Comparison of ENCODE assay signal across 19 mouse cellular contexts in the genomic region with DNA sequence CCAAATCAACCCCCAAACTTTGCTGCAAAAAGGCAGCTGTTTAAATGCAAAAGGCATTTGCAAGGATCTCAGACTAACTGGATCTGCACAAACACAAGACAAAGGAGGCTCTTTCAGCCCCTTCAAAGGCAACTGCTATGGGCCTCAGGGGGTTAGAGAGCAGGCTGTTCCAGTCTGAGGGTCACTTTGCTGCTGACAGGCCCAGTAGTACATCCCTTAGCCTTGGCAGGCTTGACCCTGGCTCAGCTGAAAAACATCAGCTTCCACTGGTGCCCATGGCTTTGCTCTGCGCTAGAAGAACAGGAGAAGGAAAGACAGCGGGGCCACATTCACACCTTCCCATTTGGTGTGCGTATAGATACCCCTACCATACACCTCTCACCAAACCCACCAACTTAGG.
A peak's percentile ranks its signal among the peaks of the same experiment; 100 is the strongest.
DNase-seq lines count a peak whose midpoint lies in the region; ATAC-seq lines count a peak whose summit lies in the region.
"Had no signal": no experiment of that assay in that cellular context is flagged by ENCODE, and none has a peak within 500 bp of the region (broad histone marks: within the 10 kb centered on the region; RNA-seq: fewer than 3 reads in every experiment).

No protein-coding gene starts in this region.

- H3K4me1 ChIP-seq in heart, embryonic 13.5 days = peaks cover 27% of the 10 kb centered on the region
- peaks cover 19% of the 10 kb centered on the region for H3K4me1 ChIP-seq in heart, embryonic 12.5 days (replicated peaks)
- peaks cover 27% of the 10 kb centered on the region for H3K4me1 ChIP-seq in midbrain, embryonic 12.5 days

- 0 out of 2 replicates have a peak, but pooled peaks cover 3% of the 10 kb centered on the region for H3K27me3 ChIP-seq in heart, embryonic 13.5 days (replicated peaks)
- no peaks in the 10 kb centered on the region for H3K27me3 ChIP-seq in heart, embryonic 12.5 days (replicated peaks)
- no peaks in the 10 kb centered on the region for H3K27me3 ChIP-seq in midbrain, embryonic 12.5 days
- H3K27me3 ChIP-seq: kidney, embryonic 15.5 days had no signal

- no peak overlapping the region for H3K4me2 ChIP-seq in heart, embryonic 13.5 days
- H3K4me2 ChIP-seq in heart, embryonic 12.5 days = no peak overlapping the region
- H3K4me2 ChIP-seq in midbrain, embryonic 12.5 days (replicated peaks) = no peak overlapping the region
- H3K4me2 ChIP-seq: kidney, embryonic 15.5 days had no signal

- WGBS in heart, embryonic 13.5 days = 73% methylated on average over 3 of the region's 3 CpGs
- 83% methylated on average over 3 of the region's 3 CpGs for WGBS in heart, embryonic 12.5 days
- WGBS in midbrain, embryonic 12.5 days = 83% methylated on average over 3 of the region's 3 CpGs

- ATAC-seq in heart, embryonic 13.5 days (ENCODE audit: extremely low read depth, insufficient number of reproducible peaks, low FRiP score, low TSS enrichment) = no peak
- ATAC-seq in heart, embryonic 12.5 days (ENCODE audit: insufficient number of reproducible peaks, low FRiP score) = no peak
- no peak for ATAC-seq in midbrain, embryonic 12.5 days (ENCODE audit: low FRiP score, low read depth)
- ATAC-seq: activated CD4-positive, CD25-positive, alpha-beta regulatory T cell, adult 4 months had no signal

- H3K27ac ChIP-seq in heart, embryonic 13.5 days (replicated peaks) = no peak overlapping the region
- H3K27ac ChIP-seq in heart, embryonic 12.5 days (ENCODE audit: poor library complexity, severe bottlenecking) = no peak overlapping the region
- H3K27ac ChIP-seq in midbrain, embryonic 12.5 days (replicated peaks) = peak overlapping the region; percentile 49
- H3K27ac ChIP-seq: embryonic facial prominence, embryonic 10.5 days; kidney, embryonic 15.5 days; macrophage had no signal

- H3K9ac ChIP-seq in heart, embryonic 13.5 days = peak overlapping the region; percentile 33; the same call in 1 of the 2 replicates
- H3K9ac ChIP-seq in heart, embryonic 12.5 days = no peak overlapping the region
- no peak overlapping the region for H3K9ac ChIP-seq in midbrain, embryonic 12.5 days (replicated peaks)
- H3K9ac ChIP-seq: forebrain, postnatal 0 days; kidney, embryonic 15.5 days had no signal

- no peak overlapping the region for H3K4me3 ChIP-seq in heart, embryonic 13.5 days
- H3K4me3 ChIP-seq in heart, embryonic 12.5 days = no peak overlapping the region
- no peak overlapping the region for H3K4me3 ChIP-seq in midbrain, embryonic 12.5 days
- H3K4me3 ChIP-seq: embryonic facial prominence, embryonic 10.5 days; kidney, embryonic 15.5 days had no signal

- no peaks in the 10 kb centered on the region for H3K9me3 ChIP-seq in heart, embryonic 13.5 days
- H3K9me3 ChIP-seq in heart, embryonic 12.5 days (replicated peaks) = no peaks in the 10 kb centered on the region
- H3K9me3 ChIP-seq in midbrain, embryonic 12.5 days = no peaks in the 10 kb centered on the region
- H3K9me3 ChIP-seq: embryonic facial prominence, embryonic 10.5 days; kidney, embryonic 15.5 days had no signal

- no peaks in the 10 kb centered on the region for H3K36me3 ChIP-seq in heart, embryonic 13.5 days
- H3K36me3 ChIP-seq in heart, embryonic 12.5 days = no peaks in the 10 kb centered on the region
- no peaks in the 10 kb centered on the region for H3K36me3 ChIP-seq in midbrain, embryonic 12.5 days
- H3K36me3 ChIP-seq: embryonic facial prominence, embryonic 10.5 days; kidney, embryonic 15.5 days had no signal

- DNase-seq in ovary, postnatal 36 days (ENCODE audit: low spot score) = peak; percentile 36
- no peak for DNase-seq in ovary, postnatal 10 days (ENCODE audit: low spot score)
- DNase-seq in adipocyte (ENCODE audit: low spot score) = no peak
- no peak for DNase-seq in spleen, postnatal 10 days (ENCODE audit: low spot score in 2 of 2)
- DNase-seq: cerebellum, adult 2 months; cerebellum, postnatal 25 days; forebrain, postnatal 0 days; kidney, adult 11 months; kidney, postnatal 36 days; layer of hippocampus, postnatal 36 days; thymus, adult 18-20 months; thymus, postnatal 4 days had no signal
